Mouse (Mus musculus) kidney, adult 2 months (tissue): ENCODE measurements around the gene Nek2. TPM values are rescaled to one million over a fixed set of nuclear protein-coding genes. Genes with fewer than 3 reads are reported as not detected.

Experiments
- DNase-seq: peaks from one replicate; pipeline ENCODE4 v3.0.0; 2021
- H3K27ac ChIP-seq: fragments of 200-500 bp; 2 replicates; pipeline ENCODE4 v1.5.1; 2012; ENCODE audit warnings: low read depth, low read length, control low read depth, inconsistent platforms; ENCODE audit not compliant: insufficient read depth
- H3K27me3 ChIP-seq: fragments of 200-500 bp; replicated peaks from 2 replicates; pipeline ENCODE4 v1.6.1; 2012; ENCODE audit warnings: mild to moderate bottlenecking, moderate library complexity, low read length, inconsistent platforms; ENCODE audit not compliant: control insufficient read depth, insufficient read depth
- H3K36me3 ChIP-seq: fragments of 200-500 bp; 2 replicates; pipeline ENCODE4 v1.6.1; 2012; ENCODE audit warnings: mild to moderate bottlenecking, moderate library complexity, low read length, inconsistent platforms; ENCODE audit not compliant: control insufficient read depth, insufficient read depth
- H3K4me1 ChIP-seq: fragments of 200-500 bp; 2 replicates; pipeline ENCODE4 v1.6.1; 2011; ENCODE audit warnings: low read length; ENCODE audit not compliant: control insufficient read depth, insufficient read depth
- H3K4me3 ChIP-seq: fragments of 200-500 bp; 2 replicates; pipeline ENCODE4 v1.5.1; 2011; ENCODE audit warnings: mild to moderate bottlenecking, low read depth, low read length, control low read depth; ENCODE audit not compliant: insufficient read depth
- CTCF ChIP-seq: fragments of 200-500 bp; conservative IDR thresholded peaks from 2 replicates; pipeline ENCODE4 v1.5.1; 2011; ENCODE audit warnings: low read depth, mild to moderate bottlenecking, control low read depth, low read length, moderate library complexity, mixed read lengths; ENCODE audit not compliant: insufficient read depth, insufficient read length
- POLR2A ChIP-seq: fragments of 200-500 bp; IDR thresholded peaks from one replicate; pipeline ENCODE4 v1.6.1; 2011; ENCODE audit warnings: low read depth, low read length, control low read depth
- WGBS: fragments of 180-500 bp; shearing (Covaris S2); methylation state at CpG from one replicate; pipeline ENCODE4 v1.1.7; 2018; 5-methylcytosine and 5-hydroxymethylcytosine counted together
- polyA plus RNA-seq: library from polyadenylated mRNA; depleted of rRNA; stranded (reverse); fragments of >200 nt; gene quantifications from 2 replicates; pipeline ENCODE4 v1.2.3, GENCODE M21; 2012

Gene Nek2
- polyA plus RNA-seq, 1 experiment, result 0.47 TPM

DNA sequence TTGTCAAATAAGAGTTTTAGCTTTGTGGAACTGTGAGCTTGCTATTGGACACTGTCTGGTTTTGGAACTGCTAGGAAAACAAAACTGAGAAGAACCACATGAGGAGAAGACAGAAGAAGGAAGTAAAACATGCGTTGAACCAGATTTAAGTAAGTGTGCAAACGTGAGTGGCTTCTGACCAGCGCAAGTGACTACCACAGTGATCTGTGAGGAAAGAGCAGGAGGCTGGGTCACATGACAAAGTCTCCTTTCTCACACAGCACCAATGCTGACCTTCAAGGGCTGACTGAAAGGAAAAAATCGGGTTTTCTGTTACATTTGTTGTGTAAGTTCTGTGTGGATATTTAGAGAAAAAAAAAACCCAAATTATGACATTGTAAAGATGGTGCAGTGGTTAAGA lies 28.3 kb downstream of the Nek2 start:
- H3K4me1 ChIP-seq, result no peaks in the 10 kb centered on the region
- H3K4me3 ChIP-seq, result no peak overlapping the region
- no peaks in the 10 kb centered on the region for H3K36me3 ChIP-seq
- no peak overlapping the region for H3K27ac ChIP-seq
- no peak for DNase-seq
- WGBS, result 53% methylated on average over 4 of the region's 4 CpGs
- TF ChIP-seq POLR2A (no peak), CTCF (no peak)
- H3K27me3 ChIP-seq, result no peaks in the 10 kb centered on the region

- DNase-seq, result no peak
- no peak overlapping the region for H3K4me3 ChIP-seq
- H3K27ac ChIP-seq, result no peak overlapping the region
- H3K36me3 ChIP-seq, result no peaks in the 10 kb centered on the region
- WGBS, result 82% methylated on average over 9 of the region's 9 CpGs
- TF ChIP-seq POLR2A (no peak), CTCF (no peak)
- H3K27me3 ChIP-seq, result no peaks in the 10 kb centered on the region
- H3K4me1 ChIP-seq, result peaks cover 4% of the 10 kb centered on the region; the same call in 1 of the 2 replicates
Observed at GRCm38 (mm10) chr1:191853442-191853841, 32.2 kb downstream of the Nek2 start.

GRCm38 (mm10) chr1:191854716-191855115 lies 33.5 kb downstream of the Nek2 start:
- H3K27ac ChIP-seq, result no peak overlapping the region
- WGBS, result 82% methylated on average over 5 of the region's 5 CpGs
- no peak overlapping the region for H3K4me3 ChIP-seq
- no peaks in the 10 kb centered on the region for H3K27me3 ChIP-seq
- no peak for TF ChIP-seq CTCF
- no peak for TF ChIP-seq POLR2A
- no peaks in the 10 kb centered on the region for H3K36me3 ChIP-seq
- no peak for DNase-seq
- peaks cover 4% of the 10 kb centered on the region; the same call in 1 of the 2 replicates for H3K4me1 ChIP-seq

DNA sequence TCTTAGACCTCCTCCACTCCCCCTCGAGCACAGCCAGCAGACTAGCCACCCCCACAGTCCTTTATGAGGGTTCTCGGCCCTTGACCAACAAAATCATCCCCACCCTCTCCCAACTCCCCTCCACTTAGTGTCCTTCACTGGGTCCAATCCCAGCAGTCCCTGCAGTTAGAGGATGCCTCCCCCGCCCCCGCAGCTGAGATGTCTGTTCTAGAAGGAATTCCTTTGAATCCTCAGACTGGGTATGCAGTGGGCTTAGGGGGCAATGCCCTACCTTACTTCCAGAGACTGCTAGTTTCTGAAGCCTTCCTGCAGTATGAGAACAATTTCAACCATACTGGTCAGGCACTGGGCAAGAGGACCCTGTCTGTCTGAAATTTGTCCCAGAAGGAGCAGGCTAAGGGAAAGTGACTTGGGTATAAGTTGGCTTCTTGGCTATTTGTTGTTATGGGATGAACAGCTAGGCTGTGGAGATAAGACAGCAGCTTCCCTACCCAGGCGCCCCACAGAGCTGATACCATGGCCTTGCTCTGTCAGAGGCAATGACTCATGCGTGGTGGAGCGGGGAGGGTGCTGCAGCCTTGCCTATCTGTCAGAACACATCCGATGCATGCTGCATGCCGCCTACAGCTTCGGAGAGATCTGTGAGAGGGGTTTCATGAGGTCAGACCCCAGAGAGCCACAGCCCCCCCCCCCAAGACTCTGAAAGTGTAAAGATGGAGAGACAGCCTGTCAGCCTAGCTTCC lies 34.1 kb downstream of the Nek2 start:
- TF ChIP-seq CTCF (no peak), POLR2A (no peak)
- 76% methylated on average over 10 of the region's 10 CpGs for WGBS
- no peak for DNase-seq
- no peaks in the 10 kb centered on the region for H3K27me3 ChIP-seq
- peaks cover 4% of the 10 kb centered on the region; the same call in 1 of the 2 replicates for H3K4me1 ChIP-seq
- H3K4me3 ChIP-seq, result no peak overlapping the region
- no peak overlapping the region for H3K27ac ChIP-seq
- H3K36me3 ChIP-seq, result no peaks in the 10 kb centered on the region

DNA sequence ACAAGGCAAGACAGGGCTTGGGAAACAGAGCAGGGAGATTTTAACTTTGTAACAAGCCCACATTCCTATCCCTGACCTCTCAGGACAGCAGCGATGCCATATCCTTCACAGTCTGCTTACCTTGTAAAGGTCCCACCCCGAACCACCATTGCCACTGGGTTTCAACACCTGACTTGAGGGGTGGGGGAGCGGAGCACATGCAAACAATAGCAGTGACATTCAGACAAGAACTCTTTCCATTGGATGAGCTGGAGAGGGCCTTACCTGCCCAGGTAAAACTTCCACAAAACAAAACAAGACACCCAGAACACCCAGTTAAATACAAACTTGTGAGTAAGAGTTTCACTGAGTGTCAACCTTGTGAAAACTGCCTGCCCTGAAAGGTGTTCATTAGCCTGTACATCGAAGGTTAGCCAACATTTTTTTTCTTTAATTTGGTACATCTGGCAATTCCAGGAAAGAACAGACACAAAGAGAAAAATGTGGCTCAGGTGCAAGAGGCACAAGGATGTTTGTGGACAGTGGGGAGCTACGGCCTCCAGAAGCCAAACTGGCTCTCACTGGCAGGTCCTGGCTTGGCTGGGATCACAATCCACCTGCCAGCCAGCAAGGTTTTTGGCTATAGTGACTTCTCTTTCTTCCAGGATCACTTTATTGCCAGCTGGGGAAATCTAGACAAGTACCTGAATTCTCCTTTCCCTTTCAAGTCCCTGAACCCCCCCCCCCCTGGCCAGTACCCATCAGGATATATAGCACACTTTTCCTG lies 35.8 kb downstream of the Nek2 start:
- Histone ChIP-seq H3K27me3 (no peaks in the 10 kb centered on the region), H3K36me3 (no peaks in the 10 kb centered on the region), H3K27ac (peak overlapping the region; percentile 57), H3K4me1 (peaks cover 4% of the 10 kb centered on the region; the same call in 1 of the 2 replicates), H3K4me3 (no peak overlapping the region)
- 56% methylated on average over 5 of the region's 5 CpGs for WGBS
- TF ChIP-seq POLR2A, result no peak
- no peak for TF ChIP-seq CTCF
- DNase-seq, result peak; percentile 82

DNA sequence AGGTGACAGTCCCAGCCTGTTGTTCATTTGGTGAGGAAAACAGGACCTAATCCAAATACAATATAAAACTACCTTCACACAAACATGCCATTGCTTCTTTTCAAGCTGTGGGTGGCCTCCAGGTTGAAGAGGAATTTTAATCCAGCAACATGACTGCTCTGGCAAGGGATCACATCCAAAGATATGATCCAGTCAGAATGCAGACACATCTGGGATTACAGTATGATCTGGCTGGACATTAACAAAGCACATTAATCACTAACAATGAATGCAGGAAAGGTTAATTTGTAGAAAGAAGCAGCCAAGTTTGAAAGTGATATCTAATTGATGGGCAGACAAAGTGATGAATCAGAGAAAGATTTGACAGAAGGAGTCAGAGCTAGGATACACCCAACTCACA lies 36.9 kb downstream of the Nek2 start:
- peak; percentile 77 for DNase-seq

GRCm38 (mm10) chr1:191859847-191860246 lies 38.6 kb downstream of the Nek2 start:
- 66% methylated on average over 3 of the region's 3 CpGs for WGBS

More for the DNA sequence above, 36.9 kb downstream of the Nek2 start:
- no peak overlapping the region for H3K27ac ChIP-seq
- H3K4me1 ChIP-seq, result peaks cover 4% of the 10 kb centered on the region; the same call in 1 of the 2 replicates
- no peaks in the 10 kb centered on the region for H3K36me3 ChIP-seq
- no peak overlapping the region for H3K4me3 ChIP-seq
- H3K27me3 ChIP-seq, result no peaks in the 10 kb centered on the region
- TF ChIP-seq CTCF (no peak), POLR2A (no peak)

More at GRCm38 (mm10) chr1:191859847-191860246, 38.6 kb downstream of the Nek2 start:
- Histone ChIP-seq H3K27me3 (no peaks in the 10 kb centered on the region), H3K4me1 (peaks cover 4% of the 10 kb centered on the region; the same call in 1 of the 2 replicates), H3K36me3 (no peaks in the 10 kb centered on the region), H3K27ac (no peak overlapping the region), H3K4me3 (no peak overlapping the region)
- TF ChIP-seq CTCF (no peak), POLR2A (no peak)
- DNase-seq, result peak; percentile 51
